Mouse (Mus musculus) liver, postnatal 0 days (tissue): ENCODE results near the gene Atg5.
A peak's percentile ranks its signal among the peaks of the same experiment; 100 is the strongest.
"Not testable (repeated sequence)": the region's sequence is repeated elsewhere in the genome, so short reads cannot be mapped to it uniquely, and the experiment has no call there.

Experiments
- CTCF ChIP-seq: sonication (generic); IDR thresholded peaks from 2 replicates; pipeline ENCODE4 v1.5.1; 2016; ENCODE audit warnings: antibody characterized with exemption, low read depth
- EP300 ChIP-seq: IDR thresholded peaks from 2 replicates; pipeline ENCODE4 v1.6.1; 2016; ENCODE audit warnings: antibody characterized with exemption, low read depth, mild to moderate bottlenecking

GRCm38 (mm10) chr10:44336641-44337382 is 68.7 kb downstream of the Atg5 start:
- peak; percentile 93 for TF ChIP-seq EP300
- TF ChIP-seq CTCF, result not testable (repeated sequence)
